Mouse (Mus musculus) G1E (cell line): ENCODE measurements at regions not wholly inside any gene's neighbourhood (a gene's known extent, or its start where the extent isn't known, plus 50 kb on each side); places are given as distances from the start of the nearest gene placed in this dataset.

ENCODE experiments used
- CTCF ChIP-seq: IDR thresholded peaks from 2 replicates; pipeline ENCODE4 v1.5.1; 2012; ENCODE audit warnings: low read depth, low read length, inconsistent platforms, mixed read lengths
- GATA1 ChIP-seq: IDR thresholded peaks from 2 replicates; pipeline ENCODE4 v1.6.1; 2012; ENCODE audit warnings: borderline replicate concordance, low read length, inconsistent platforms, mixed read lengths
- GATA2 ChIP-seq: IDR thresholded peaks from 2 replicates; pipeline ENCODE4 v1.6.1; 2012; ENCODE audit warnings: low read depth, low read length, inconsistent platforms, borderline replicate concordance
- POLR2AphosphoS5 ChIP-seq: IDR thresholded peaks from 2 replicates; pipeline ENCODE4 v1.6.1; 2012; ENCODE audit warnings: low read depth, low read length, inconsistent platforms; ENCODE audit not compliant: insufficient replicate concordance
- TAL1 ChIP-seq: conservative IDR thresholded peaks from 2 replicates; pipeline ENCODE4 v1.6.1; 2012; ENCODE audit warnings: low read depth, low read length, inconsistent platforms, mixed read lengths

- TF ChIP-seq POLR2AphosphoS5 (no peak), CTCF (no peak), GATA1 (no peak), TAL1 (no peak), GATA2 (no peak)
Measured at GRCm38 (mm10) chr3:66546576-66546975, 249.9 kb upstream of the Veph1 start.
